Mouse (Mus musculus) gastrocnemius, postnatal 25 days (tissue): ENCODE data around the gene Gm17349. TPM values are rescaled to one million over a fixed set of nuclear protein-coding genes. Genes with fewer than 3 reads are reported as not detected.

Experiments
- DNase-seq: peaks from one replicate; pipeline ENCODE4 v3.0.0; 2022
- total RNA-seq, 2 experiments: library from RNA; stranded (reverse); gene quantifications; 1 replicate in 1 of 2; 2 replicates in 1 of 2; pipeline ENCODE4 v1.2.3; 2021

The Gm17349 gene
- total RNA-seq, 2 experiments from 2014 or later = 1.6 TPM; not detected in 1

GRCm38 (mm10) chr15:99661121-99661830 lies 44.0 kb downstream of the Gm17349 start:
- DNase-seq = no peak

DNA sequence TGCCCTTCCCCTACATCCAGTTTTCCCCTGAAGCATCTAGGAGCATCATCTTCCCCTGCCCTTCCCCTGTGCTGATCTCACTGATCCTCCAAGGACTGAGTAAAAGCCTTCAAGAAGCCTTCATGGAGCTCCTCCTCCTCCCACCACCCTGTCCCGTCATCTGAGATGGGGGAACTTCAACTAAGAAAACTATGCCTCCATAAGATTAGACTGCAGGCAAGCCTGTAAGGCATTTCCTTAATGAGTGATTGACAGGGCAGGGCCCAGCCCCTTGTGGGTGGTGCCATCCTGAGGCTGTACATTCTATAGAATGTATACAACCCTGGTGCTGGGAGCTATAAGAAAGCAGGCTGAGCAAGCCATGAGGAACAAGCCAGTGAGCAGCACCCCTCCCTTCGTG lies 46.9 kb downstream of the Gm17349 start:
- no peak for DNase-seq

DNA sequence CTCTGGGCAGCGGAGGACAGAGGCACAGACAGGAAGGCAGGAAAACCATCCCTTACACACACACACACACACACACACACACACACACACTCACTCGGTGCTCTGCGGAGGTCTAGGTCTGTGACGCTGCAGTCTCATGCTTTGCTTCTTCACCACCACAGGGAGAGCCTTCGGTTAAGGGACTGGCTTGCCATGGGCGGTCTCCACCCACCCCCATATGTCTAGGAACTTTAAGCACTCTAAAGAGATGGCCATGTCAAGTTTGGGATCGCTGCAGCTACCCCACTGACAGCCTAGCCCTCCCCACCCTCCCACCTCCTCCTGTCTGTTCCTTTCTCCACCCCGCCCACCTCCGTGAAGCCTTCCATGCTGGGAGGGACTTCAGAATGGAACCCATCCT lies 49.3 kb downstream of the Gm17349 start:
- no peak for DNase-seq

DNA sequence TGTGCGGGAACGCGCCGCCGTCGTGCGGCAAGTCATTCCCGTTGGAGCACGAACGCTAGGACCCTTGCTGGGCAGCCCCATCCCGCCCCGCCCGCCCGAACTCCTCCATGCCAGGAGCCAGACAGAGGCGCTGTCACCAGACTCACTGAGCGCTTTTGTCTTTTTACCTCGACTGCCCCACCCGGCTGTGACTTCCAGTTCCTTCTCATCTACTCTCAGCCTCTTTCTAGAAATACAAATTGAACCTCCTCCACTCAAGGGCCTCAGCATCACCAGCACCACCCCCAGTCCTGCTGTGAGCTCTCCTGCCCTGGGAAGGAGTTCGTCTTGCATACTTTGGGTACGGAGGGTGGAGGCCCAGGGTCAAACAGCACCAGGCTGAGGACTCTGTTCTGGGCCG lies 51.4 kb downstream of the Gm17349 start:
- DNase-seq = no peak

GRCm38 (mm10) chr15:99653291-99653690 lies 52.0 kb downstream of the Gm17349 start:
- DNase-seq = no peak

Other genes starting within 250 kb of the Gm17349 start
- 1 to 10 TPM; 3.1 to 4.8 TPM for gene Nckap5l, start 247.7 kb downstream of the Gm17349 start, total RNA-seq
- 1 to 10 TPM; 3.0 to 4.1 TPM for gene Bcdin3d, start 230.8 kb downstream of the Gm17349 start, total RNA-seq
- gene Faim2, start 177.3 kb downstream of the Gm17349 start, total RNA-seq = under 1 TPM; 0.13 to 0.20 TPM
- not detected for gene Aqp2, start 126.4 kb downstream of the Gm17349 start, total RNA-seq
- not detected for gene Aqp5, start 114.7 kb downstream of the Gm17349 start, total RNA-seq
- not detected for gene Aqp6, start 104.1 kb downstream of the Gm17349 start, total RNA-seq
- gene Racgap1, start 53.8 kb downstream of the Gm17349 start, total RNA-seq = 1 to 10 TPM; 1.3 to 2.1 TPM
- under 1 TPM; 0.08 to 0.61 TPM for gene Asic1, start 35.1 kb downstream of the Gm17349 start, total RNA-seq
- gene Smarcd1, start 3.4 kb downstream of the Gm17349 start, total RNA-seq = 1 to 10 TPM; 4.6 to 5.9 TPM
- gene Gpd1, start 12.0 kb upstream of the Gm17349 start, total RNA-seq = 100 to 1,000 TPM; 415 to 536 TPM
- gene Cox14, start 20.1 kb upstream of the Gm17349 start, total RNA-seq = 100 to 1,000 TPM; 171 to 172 TPM
- 1 to 10 TPM; 4.0 to 6.1 TPM for gene Cers5, start 67.4 kb upstream of the Gm17349 start, total RNA-seq
- 10 to 100 TPM; 10.9 to 12.0 TPM for gene Lima1, start 170.0 kb upstream of the Gm17349 start, total RNA-seq